Mouse (Mus musculus): ENCODE data around the gene Bcl2l2. TPM values are rescaled to one million over a fixed set of nuclear protein-coding genes. Genes with fewer than 3 reads are reported as not detected.

The Bcl2l2 gene
- total RNA-seq, 2 experiments from 2014 or later: 54.3 to 57.2 TPM

DNA sequence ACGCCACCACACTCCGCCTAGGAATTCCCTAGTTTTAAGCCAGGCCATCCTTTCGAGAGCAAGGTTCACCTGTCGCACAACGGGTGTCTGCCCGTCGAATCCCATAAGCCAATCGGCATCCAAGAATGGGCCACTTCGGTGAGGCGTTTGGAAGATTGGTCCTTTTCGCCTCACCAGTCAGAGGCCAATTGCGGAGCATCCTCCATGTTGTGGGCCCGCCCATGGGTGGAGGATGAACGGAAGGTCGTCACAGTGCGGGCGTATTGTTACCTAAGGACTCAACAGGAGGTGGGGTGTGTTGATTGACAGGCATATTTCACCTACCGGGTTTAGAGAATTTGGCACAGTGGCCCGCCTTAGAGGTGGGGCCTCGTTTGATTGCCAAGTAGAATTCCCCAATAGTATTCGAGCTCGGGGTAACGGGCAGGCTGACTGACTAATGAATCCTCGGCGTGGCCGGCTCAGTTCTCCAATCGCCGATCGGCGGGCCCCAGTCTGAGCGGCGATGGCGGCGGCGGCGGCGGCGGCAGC lies 10.5 kb downstream of the Bcl2l2 start:
- peak; percentile 96 to 97 for DNase-seq

DNA sequence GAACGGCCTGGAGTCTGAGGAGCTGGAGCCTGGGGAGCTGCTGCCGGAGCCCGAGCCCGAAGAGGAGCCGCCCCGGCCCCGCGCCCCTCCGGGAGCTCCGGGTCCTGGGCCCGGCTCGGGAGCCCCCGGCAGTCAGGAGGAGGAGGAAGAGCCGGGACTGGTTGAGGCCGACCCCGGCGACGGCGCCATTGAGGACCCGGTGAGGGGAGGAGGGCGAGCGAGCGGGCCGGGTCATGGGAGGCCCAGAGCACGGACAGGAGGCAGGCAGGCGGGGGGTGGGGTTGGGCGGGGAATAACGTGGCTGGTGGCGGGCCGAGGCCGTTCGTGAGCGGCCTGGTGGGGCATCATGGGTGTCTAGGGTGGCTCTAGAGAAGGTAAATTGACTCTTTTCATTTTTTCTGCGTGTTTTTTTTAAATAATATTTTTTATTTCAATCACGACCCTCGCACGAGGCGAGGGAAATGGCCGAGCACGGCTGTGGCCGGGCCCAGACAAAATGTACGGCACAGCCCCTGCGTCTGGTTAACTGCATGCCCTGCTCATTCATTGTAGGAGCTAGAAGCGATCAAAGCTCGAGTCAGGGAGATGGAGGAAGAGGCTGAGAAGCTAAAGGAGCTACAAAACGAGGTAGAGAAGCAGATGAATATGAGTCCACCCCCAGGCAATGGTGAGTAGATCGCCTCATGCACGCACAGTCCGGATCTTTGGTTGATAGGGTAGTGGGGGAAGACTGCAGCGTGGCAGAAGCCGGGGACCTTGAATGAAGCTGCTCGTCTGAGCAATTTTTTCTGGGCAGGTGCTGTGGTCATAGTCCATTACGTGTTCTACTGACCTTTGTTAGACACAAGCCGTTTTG lies 11.3 kb downstream of the Bcl2l2 start:
- peak; percentile 77 to 82 for DNase-seq

- no peak for DNase-seq
Measured at GRCm38 (mm10) chr14:54897445-54897844, 14.3 kb downstream of the Bcl2l2 start.

GRCm38 (mm10) chr14:54900383-54900782 lies 17.2 kb downstream of the Bcl2l2 start:
- peak; percentile 58 to 70 for DNase-seq

DNA sequence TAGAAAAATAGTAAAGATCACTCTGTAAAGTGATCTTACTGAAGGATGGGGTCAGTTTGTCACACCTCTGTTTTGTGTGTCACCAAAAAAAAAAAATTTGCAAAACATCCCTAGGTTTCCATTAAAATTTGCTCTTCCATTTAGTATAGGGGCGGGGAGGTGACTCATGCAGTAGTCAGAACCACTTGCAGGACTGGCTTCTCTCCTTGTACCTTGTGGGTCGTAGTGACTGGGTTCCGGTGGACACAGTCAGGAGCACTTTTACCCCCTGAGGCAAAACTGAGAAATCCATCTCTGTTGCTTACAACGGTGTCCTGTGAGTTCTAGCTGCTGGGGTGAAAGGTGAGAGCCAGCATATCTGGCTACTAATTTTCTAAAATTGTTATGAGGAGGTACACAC lies 20.5 kb downstream of the Bcl2l2 start:
- no peak for DNase-seq

DNA sequence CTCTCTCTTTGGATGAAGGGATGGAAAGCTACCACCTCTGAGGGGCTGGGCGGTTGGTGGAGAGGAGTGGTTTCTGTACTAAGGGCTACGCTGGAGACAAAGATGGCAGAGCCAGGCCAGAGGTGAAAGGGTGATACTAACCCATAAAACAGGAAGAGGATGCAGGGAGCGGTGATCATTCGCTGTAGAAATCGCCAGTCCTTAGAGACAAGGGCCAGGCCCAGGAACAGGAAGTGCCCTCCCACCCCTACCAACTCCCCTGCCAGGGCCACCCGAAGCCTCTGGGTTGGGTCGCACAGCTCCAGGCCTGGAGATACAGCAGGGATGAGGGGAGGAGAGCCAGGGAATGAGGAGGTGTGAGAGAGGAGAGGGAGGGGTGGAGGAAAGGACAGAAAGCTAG lies 25.5 kb downstream of the Bcl2l2 start:
- DNase-seq: no peak

DNA sequence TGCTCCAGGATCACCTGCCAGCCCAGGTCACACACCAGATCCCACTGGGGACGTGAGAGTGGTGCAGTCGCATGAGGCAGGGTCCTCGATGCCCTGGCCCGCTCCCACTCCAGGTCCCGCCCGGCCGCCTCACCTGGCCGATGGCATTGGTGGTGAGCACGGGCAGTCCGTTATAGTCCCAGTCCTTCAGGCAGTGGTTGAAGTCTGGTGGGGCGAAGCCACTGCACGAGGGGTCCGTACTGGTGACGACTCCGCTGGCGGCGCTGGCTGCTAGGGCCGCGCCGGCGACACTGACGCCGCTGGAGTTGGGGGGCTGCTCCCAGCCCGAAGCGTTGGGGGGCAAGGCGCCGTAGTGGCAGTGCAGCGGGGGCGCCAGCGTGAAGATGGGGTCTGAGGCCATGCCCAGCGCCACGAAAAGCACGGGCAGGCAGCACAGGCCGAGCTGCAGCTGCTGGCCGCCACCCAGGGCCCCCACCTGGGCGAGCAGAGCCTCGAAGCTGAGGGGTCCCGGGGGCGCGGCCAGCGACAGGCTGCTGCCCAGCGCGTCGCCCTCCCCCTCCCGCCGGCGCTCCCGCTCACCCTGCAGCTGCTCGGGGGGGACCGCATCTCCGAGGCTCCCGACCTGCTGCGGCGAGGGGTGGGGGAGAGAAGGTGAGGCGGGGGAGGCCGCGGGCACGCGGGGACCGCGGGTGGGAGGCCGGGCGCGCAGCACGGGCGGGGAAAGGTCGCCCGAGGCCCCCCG lies 29.1 kb downstream of the Bcl2l2 start:
- peak in 1 of 2 experiments; percentile 46 for DNase-seq

GRCm38 (mm10) chr14:54912886-54913285 lies 29.7 kb downstream of the Bcl2l2 start, which contains the start of gene Slc22a17:
TSS of gene Slc22a17 (minus strand) at chr14:54913132.
- DNase-seq: peak; percentile 76 to 84

- DNase-seq: no peak
Measured at GRCm38 (mm10) chr14:54913343-54913742, 30.2 kb downstream of the Bcl2l2 start.

GRCm38 (mm10) chr14:54920076-54920685 lies 37.0 kb downstream of the Bcl2l2 start:
- DNase-seq: no peak

GRCm38 (mm10) chr14:54924641-54925348 lies 41.6 kb downstream of the Bcl2l2 start:
- DNase-seq: no peak

- DNase-seq: peak; percentile 51 to 62
Measured at GRCm38 (mm10) chr14:54925349-54926342, 42.5 kb downstream of the Bcl2l2 start, which contains the start of gene Efs. TSS of gene Efs (minus strand) at chr14:54926126.

- peak in 1 of 2 experiments; percentile 34 for DNase-seq
Measured at GRCm38 (mm10) chr14:54926401-54927158, 43.4 kb downstream of the Bcl2l2 start.

DNA sequence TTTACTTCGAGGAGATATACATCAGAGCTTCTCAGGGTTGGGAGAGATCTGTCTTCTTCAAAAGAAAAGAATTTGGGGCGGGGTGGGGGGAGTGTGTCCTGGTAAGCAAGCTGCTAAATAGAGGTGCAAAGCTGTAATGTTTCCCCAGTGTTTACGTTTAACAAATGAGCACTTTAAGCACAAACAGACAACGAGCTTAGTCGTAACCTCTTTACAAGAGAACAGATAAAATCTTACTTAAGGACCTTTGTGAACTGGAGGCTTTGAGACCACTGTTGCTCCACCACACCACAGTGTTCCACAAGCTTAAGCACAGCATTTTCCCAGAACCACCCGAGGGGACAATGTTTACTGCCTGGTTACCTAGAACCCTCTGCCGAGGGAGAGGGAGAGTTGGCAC lies 44.1 kb downstream of the Bcl2l2 start:
- no peak for DNase-seq

- no peak for DNase-seq
Measured at GRCm38 (mm10) chr14:54929801-54930200, 46.6 kb downstream of the Bcl2l2 start.

GRCm38 (mm10) chr14:54930431-54930830 lies 47.3 kb downstream of the Bcl2l2 start:
- no peak for DNase-seq

- DNase-seq: no peak
Measured at GRCm38 (mm10) chr14:54932645-54933150, 49.5 kb downstream of the Bcl2l2 start, which contains the start of gene Il25. TSS of gene Il25 (plus strand) at chr14:54932695.

- DNase-seq: no peak
Measured at GRCm38 (mm10) chr14:54935904-54936830, 53.0 kb downstream of the Bcl2l2 start, which contains the start of gene Cmtm5. TSS of gene Cmtm5 (plus strand) at chr14:54936261.

Measured in adrenal gland, postnatal 36 days (tissue).